ENCODE assay signal across 15 mouse cellular contexts in genomic region chr13:94185631-94186030, GRCm38 (mm10).
"Had no signal": no experiment of that assay in that cellular context is flagged by ENCODE, and none has a peak within 500 bp of the region (broad histone marks: within the 10 kb centered on the region; RNA-seq: fewer than 3 reads in every experiment).

No protein-coding gene starts in this region.

- H3K4me1 ChIP-seq: stomach, embryonic 15.5 days had no signal

- H3K27me3 ChIP-seq: neural tube, embryonic 15.5 days; stomach, embryonic 15.5 days had no signal

- H3K4me2 ChIP-seq: neural tube, embryonic 15.5 days; stomach, embryonic 15.5 days had no signal

- DNase-seq: retina, postnatal 1 day; right cerebral cortex, adult 18-20 months; right cerebral cortex, postnatal 14 days; right cerebral cortex, postnatal 25 days; right cerebral cortex, postnatal 4 days; spleen, adult 18-20 months; thymus, adult 18-20 months; thymus, adult 2 months; thymus, postnatal 14 days; thymus, postnatal 25 days; thymus, postnatal 36 days; thymus, postnatal 4 days had no signal

- H3K36me3 ChIP-seq: neural tube, embryonic 15.5 days; stomach, embryonic 15.5 days had no signal

- H3K27ac ChIP-seq: neural tube, embryonic 15.5 days; stomach, embryonic 15.5 days; stomach, postnatal 0 days had no signal

- H3K9me3 ChIP-seq: neural tube, embryonic 15.5 days; stomach, embryonic 15.5 days had no signal

- H3K4me3 ChIP-seq: neural tube, embryonic 15.5 days; stomach, embryonic 15.5 days had no signal

- H3K9ac ChIP-seq: neural tube, embryonic 15.5 days; stomach, embryonic 15.5 days had no signal
